Mouse (Mus musculus) CD8-positive naive resting alpha-beta T cell, adult 57 days (primary cell): ENCODE measurements around the gene Rnf213. TPM values are rescaled to one million over a fixed set of nuclear protein-coding genes. Genes with fewer than 3 reads are reported as not detected.

Experiments
- total RNA-seq: library from RNA; stranded (reverse); gene quantifications from one replicate; pipeline ENCODE4 v1.2.4, GENCODE M21; 2023

Rnf213 gene
- 146 TPM for total RNA-seq

DNA sequence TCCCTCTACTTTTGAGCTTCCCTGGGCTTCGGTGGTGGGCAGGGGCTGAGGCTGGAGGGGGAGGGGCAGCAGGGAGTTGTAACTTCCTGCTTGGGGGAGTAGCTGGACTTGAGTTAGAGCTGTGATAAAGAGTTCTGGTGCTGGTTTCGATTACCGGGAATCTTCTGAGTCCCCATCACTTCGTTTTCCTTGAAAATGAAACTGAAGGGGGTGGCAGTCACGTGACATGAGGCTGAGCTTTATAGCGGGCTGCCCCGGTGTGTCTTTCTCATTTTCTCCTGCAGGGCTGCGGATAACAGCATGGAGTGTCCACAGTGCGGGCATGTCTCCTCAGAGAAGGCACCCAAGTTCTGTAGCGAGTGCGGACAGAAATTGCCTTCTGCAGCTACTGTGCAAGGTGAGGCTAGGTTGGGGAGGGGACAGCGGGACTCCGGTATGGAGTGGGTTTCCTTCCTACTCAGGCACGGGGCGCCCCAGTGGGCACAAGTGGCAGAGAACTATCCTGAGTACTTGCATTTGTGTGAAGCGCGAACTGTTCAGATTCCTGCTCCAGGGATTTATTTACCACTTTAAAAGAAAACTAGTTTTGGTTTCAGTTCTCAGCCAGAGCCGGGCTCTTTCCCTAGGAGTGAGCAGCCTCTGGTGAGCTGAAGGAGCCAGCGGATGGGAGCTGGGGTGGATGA lies at the start of gene Rnf213:
Gene Rnf213 (plus strand): TSS at position 301 of the 683 bp plus-strand sequence.

DNA sequence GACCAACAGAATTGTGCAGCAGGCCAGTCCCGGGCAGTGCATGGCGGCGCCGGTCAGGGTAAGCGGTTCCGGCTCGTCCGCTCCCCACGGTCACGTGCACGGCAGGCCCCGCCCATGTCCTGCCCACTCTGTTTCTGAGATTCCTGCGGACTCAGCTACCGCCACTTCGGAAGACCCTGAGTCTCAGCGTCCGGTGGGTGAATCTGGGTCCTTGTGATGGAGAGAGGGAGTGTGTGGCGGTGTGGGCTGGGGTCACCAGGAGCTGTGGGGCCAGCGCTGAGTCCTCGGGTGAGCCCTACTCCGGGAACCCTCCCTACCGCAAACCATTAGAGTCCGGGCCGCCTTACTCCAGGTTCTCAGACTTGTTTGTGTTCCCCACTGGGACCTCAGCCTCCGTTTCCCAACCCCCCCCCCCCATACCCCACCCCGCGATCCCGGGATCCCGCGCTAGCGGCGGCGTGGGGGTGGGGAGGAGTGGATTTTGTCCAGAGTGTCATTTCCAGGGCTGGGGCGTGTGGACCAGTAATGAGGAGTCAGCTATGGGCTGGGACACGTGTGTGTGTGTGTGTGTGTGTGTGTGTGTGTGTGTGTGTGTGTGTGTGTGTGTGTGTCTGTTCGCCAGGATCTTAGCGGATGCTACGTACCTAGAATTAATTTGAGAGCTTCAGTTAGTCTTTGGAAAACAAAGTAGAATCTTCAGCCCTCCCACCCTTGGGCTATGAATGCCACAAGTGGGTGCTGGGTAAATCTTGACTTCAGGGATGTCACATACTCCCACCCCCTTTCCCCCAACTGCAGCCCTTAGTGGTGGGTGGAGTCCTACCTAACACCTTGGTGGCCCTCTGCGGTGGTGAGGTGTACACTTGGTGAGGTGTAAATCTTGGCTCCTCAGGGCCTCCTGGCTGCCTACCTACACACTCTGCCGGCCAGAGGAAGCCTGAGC lies 37.2 kb upstream of the Rnf213 start, which contains the start of the genes Sgsh and Slc26a11:
Gene Sgsh (minus strand): TSS at position 94 of the 943 bp plus-strand sequence.
Gene Slc26a11 (plus strand): TSS at position 115 of the 943 bp plus-strand sequence.

DNA sequence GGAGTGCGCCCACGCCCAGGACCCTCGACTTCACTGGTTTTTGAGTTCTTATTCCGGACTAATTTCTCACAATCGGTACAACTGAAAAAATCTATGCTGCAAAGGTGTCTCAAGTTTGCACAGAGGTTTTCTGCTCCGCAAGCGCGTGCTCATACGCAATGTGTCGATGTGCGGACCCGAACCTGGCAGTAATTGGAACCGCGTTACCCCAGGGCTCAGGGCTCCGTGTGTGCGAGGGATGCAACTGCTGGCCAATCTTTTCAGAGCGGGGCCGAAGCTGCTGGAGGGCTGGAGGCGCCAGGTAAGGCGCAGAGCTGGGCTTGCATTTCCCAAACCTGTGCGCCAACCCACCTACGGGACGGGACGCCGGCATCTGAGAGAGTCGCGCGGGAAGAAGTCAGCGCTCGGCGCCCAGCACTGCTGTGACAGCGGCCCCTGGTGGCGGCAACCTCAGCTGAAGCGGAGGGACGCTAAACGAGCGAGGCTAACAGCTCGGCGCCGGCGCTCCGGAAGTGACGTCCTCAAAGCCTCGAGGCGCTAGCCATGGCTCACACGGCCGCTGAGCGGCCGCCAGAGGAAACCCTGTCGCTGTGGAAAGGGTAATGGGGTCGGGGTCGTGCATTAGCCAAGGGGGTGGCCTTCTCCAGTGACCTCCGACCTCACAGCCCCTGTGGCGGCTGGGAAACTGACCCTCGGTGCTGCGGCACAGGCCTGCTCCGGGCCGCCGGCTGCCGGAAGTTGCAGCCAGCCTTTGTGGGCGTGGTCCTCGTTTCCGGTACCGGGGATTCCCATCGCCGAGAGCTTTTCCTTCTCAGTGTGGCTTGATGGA lies 98.2 kb downstream of the Rnf213 start, which contains the start of gene Endov:
Gene Endov (plus strand): TSS at position 487 of the 829 bp plus-strand sequence.

Other genes starting within 250 kb of the Rnf213 start
- 2.6 TPM for gene Tbc1d16, start 164.6 kb upstream of the Rnf213 start, total RNA-seq
- 0.40 TPM for gene Ccdc40, start 164.5 kb upstream of the Rnf213 start, total RNA-seq
- 42.1 TPM for gene Gaa, start 125.2 kb upstream of the Rnf213 start, total RNA-seq
- gene Eif4a3, start 93.0 kb upstream of the Rnf213 start, total RNA-seq: 159 TPM
- not detected for gene Card14, start 85.3 kb upstream of the Rnf213 start, total RNA-seq
- gene Sgsh, start 37.6 kb upstream of the Rnf213 start, total RNA-seq: 24.3 TPM
- gene Slc26a11, start 37.5 kb upstream of the Rnf213 start, total RNA-seq: 29.6 TPM
- gene Endov, start 98.2 kb downstream of the Rnf213 start, total RNA-seq: 32.5 TPM
- gene Nptx1, start 154.7 kb downstream of the Rnf213 start, total RNA-seq: 0.09 TPM
- 80.3 TPM for gene Rptor, start 209.8 kb downstream of the Rnf213 start, total RNA-seq